Mouse (Mus musculus) small intestine, adult 2 months (tissue): ENCODE measurements at regions not wholly inside any gene's neighbourhood (a gene's known extent, or its start where the extent isn't known, plus 50 kb on each side); places are given as distances from the start of the nearest gene placed in this dataset.

Experiments
- H3K27ac ChIP-seq: fragments of 200-500 bp; 2 replicates; pipeline ENCODE4 v1.5.1; 2012; ENCODE audit warnings: low read depth, low read length, control low read depth, inconsistent platforms; ENCODE audit not compliant: insufficient read depth
- H3K27me3 ChIP-seq: fragments of 200-500 bp; 2 replicates; pipeline ENCODE4 v1.6.1; 2012; ENCODE audit warnings: mild to moderate bottlenecking, moderate library complexity, low read length, inconsistent platforms; ENCODE audit not compliant: control insufficient read depth, insufficient read depth
- H3K36me3 ChIP-seq: fragments of 200-500 bp; 2 replicates; pipeline ENCODE4 v1.6.1; 2012; ENCODE audit warnings: mild to moderate bottlenecking, low read length, control low read depth, inconsistent platforms; ENCODE audit not compliant: control insufficient read depth, insufficient read depth
- H3K4me1 ChIP-seq: fragments of 200-500 bp; 2 replicates; pipeline ENCODE4 v1.6.1; 2012; ENCODE audit warnings: low read length, inconsistent platforms, mixed read lengths; ENCODE audit not compliant: control insufficient read depth, insufficient read depth, insufficient read length
- H3K4me3 ChIP-seq: fragments of 200-500 bp; 2 replicates; pipeline ENCODE4 v1.5.1; 2012; ENCODE audit warnings: low read depth, mild to moderate bottlenecking, control low read depth, inconsistent platforms, low read length, moderate library complexity
- CTCF ChIP-seq: fragments of 200-500 bp; IDR thresholded peaks from 2 replicates; pipeline ENCODE4 v1.5.1; 2012; ENCODE audit warnings: low read depth, mild to moderate bottlenecking, control low read depth, inconsistent platforms, low read length, moderate library complexity, mixed read lengths; ENCODE audit not compliant: insufficient replicate concordance, insufficient read length; ENCODE audit errors: extremely low read depth
- POLR2A ChIP-seq: fragments of 200-500 bp; IDR thresholded peaks from 2 replicates; pipeline ENCODE4 v1.6.1; 2012; ENCODE audit warnings: low read depth, mild to moderate bottlenecking, control low read depth, inconsistent platforms, low read length, moderate library complexity
- WGBS: fragments of 180-500 bp; shearing (Covaris S2); methylation state at CpG from one replicate; pipeline ENCODE4 v1.1.7; 2018; 5-methylcytosine and 5-hydroxymethylcytosine counted together

- no peaks in the 10 kb centered on the region for H3K36me3 ChIP-seq
- 78% methylated on average over 1 of the region's 1 CpGs for WGBS
- no peak overlapping the region for H3K4me3 ChIP-seq
- TF ChIP-seq POLR2A (no peak), CTCF (no peak)
- no peaks in the 10 kb centered on the region for H3K27me3 ChIP-seq
- H3K4me1 ChIP-seq, result no peaks in the 10 kb centered on the region
- H3K27ac ChIP-seq, result no peak overlapping the region
Measured at GRCm38 (mm10) chr15:31087607-31088006, 136.5 kb upstream of the Dap start.

DNA sequence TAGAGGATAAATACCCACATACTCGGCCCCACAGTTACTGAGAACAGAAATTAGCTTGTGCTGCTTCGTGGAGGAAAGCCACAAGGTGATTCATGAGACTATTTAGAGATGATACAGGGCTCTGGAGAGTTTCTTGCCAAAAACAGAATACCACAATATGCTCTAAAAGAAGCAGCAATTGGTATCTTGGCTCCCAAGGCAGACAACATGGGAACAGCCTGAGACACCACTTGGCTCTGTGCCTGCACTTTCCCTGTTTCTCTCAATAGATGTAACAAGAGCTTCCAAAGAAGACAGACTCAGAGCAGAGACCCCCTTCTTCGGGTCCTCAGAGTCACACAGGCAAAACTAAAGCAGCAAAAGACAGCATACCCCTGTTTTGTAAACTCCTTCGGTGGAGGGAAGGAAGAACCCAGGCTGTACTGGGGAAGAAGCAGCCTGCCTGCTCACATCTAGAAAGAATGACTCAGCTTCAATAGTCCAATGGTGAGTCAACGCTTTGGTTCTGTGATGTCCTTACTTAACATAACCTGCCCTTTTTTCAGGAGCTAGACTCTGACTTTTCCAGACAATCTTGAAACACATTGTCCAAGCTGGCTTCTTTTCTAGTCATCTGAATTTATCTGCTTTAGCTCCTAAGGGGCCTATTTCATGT is 132.1 kb upstream of the Dap start:
- Histone ChIP-seq H3K4me3 (no peak overlapping the region), H3K36me3 (no peaks in the 10 kb centered on the region), H3K27ac (no peak overlapping the region), H3K27me3 (no peaks in the 10 kb centered on the region), H3K4me1 (no peaks in the 10 kb centered on the region)
- no peak for TF ChIP-seq POLR2A
- TF ChIP-seq CTCF, result no peak
- whole genome bisulfite sequencing, result 51% methylated on average over 5 of the region's 5 CpGs

- no peak for TF ChIP-seq CTCF
- TF ChIP-seq POLR2A, result no peak
- H3K27ac ChIP-seq, result no peak overlapping the region
- 87% methylated on average over 7 of the region's 7 CpGs for WGBS
- no peaks in the 10 kb centered on the region for H3K36me3 ChIP-seq
- H3K4me3 ChIP-seq, result no peak overlapping the region
- H3K27me3 ChIP-seq, result no peaks in the 10 kb centered on the region
- no peaks in the 10 kb centered on the region for H3K4me1 ChIP-seq
Measured at GRCm38 (mm10) chr15:31096206-31096605, 127.9 kb upstream of the Dap start.

DNA sequence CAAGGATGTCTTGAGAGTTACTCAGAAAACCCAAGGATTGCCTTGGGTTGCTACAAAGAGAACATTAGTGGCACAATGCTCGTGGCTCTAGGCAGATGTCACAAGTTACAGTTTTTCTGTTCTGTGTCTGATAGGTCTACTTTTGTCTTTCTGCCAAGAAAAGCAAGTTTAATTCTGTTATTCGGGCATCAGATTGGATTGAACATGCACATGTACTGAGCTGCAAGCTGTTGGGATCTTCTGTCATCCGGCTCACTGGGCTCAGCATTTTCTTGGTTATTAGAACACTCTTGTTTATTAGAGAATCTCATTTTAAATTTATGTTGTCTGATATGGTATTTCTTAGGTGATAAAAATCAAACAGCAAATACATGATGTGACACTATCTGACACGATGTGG is 126.8 kb upstream of the Dap start:
- WGBS, result 72% methylated on average over 4 of the region's 4 CpGs
- H3K27me3 ChIP-seq, result no peaks in the 10 kb centered on the region
- H3K36me3 ChIP-seq, result no peaks in the 10 kb centered on the region
- no peaks in the 10 kb centered on the region for H3K4me1 ChIP-seq
- H3K4me3 ChIP-seq, result no peak overlapping the region
- no peak for TF ChIP-seq CTCF
- no peak for TF ChIP-seq POLR2A
- no peak overlapping the region for H3K27ac ChIP-seq

DNA sequence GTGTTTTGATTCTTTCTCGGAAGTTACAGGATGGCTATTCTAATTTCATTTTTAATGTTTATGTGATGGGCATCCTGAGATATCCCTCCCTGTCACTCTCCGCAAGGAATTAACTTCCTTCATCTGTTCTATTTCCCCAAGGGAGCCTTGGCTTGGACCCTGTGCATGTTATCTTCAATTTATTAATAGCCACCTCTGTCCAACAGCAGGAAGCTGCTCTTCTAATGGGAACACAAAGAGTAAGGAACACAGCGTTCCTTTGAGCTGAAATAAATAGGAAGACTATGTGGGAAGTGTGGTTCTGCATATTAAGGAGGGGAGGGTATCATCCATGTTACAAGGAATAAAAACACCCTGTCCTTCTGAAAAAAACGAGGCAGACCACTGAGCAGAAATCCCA is 119.4 kb upstream of the Dap start:
- 80% methylated on average over 4 of the region's 4 CpGs for WGBS
- no peak for TF ChIP-seq POLR2A
- no peak for TF ChIP-seq CTCF

DNA sequence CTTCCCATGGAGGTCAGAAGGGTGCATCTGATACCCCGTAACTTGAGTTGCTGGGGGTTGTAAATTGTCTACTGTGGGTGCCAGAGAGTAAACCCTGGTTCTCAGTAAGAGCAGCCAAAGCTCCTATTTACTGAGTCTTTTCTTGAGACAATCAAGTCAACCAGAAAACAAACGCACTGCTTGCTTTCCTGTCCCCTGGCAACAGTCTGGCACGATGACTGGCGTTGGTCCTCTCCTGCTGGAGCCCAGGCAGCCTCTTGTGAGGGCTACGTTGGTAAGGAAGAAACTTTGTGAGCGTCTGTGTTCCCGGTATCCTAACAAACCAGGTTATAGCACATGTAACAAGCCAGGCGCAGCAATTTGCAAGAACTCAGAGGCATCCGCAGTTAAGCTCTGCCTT is 117.2 kb upstream of the Dap start:
- 61% methylated on average over 9 of the region's 9 CpGs for WGBS
- TF ChIP-seq CTCF (no peak), POLR2A (no peak)
- no peak overlapping the region for H3K27ac ChIP-seq
- no peaks in the 10 kb centered on the region for H3K27me3 ChIP-seq
- H3K4me3 ChIP-seq, result no peak overlapping the region
- H3K36me3 ChIP-seq, result no peaks in the 10 kb centered on the region
- H3K4me1 ChIP-seq, result no peaks in the 10 kb centered on the region

More for the DNA sequence above, 119.4 kb upstream of the Dap start:
- Histone ChIP-seq H3K27ac (no peak overlapping the region), H3K36me3 (no peaks in the 10 kb centered on the region), H3K27me3 (no peaks in the 10 kb centered on the region), H3K4me1 (no peaks in the 10 kb centered on the region), H3K4me3 (no peak overlapping the region)

- no peaks in the 10 kb centered on the region for H3K4me1 ChIP-seq
- H3K27ac ChIP-seq, result no peak overlapping the region
- WGBS, result 64% methylated on average over 1 of the region's 1 CpGs
- H3K4me3 ChIP-seq, result no peak overlapping the region
- H3K36me3 ChIP-seq, result no peaks in the 10 kb centered on the region
- no peaks in the 10 kb centered on the region for H3K27me3 ChIP-seq
- TF ChIP-seq CTCF (no peak), POLR2A (no peak)
Measured at GRCm38 (mm10) chr15:31113216-31113615, 110.9 kb upstream of the Dap start.
